Mouse (Mus musculus): ENCODE measurements at regions not wholly inside any gene's neighbourhood (a gene's known extent, or its start where the extent isn't known, plus 50 kb on each side); places are given as distances from the start of the nearest gene placed in this dataset.

DNA sequence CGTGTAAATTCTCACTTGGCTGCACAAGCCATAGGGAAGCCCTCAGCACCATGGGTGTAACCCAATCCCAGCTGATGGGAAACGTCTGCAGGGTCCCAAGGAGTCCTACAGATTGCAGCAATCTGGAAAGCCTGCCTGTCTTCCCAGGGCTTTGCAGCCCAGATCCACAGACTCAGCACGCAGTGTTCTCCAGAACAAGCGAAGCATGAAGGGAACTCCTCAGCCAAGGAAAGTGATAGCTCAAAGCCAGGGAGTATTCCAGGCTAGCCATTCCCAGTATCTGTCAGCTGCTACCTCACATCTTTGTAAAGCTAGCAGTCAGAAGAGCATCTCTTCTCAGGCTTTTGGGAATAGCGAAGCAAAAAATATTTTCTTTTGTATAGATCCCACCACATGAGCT lies 368.5 kb downstream of the Tns1 start:
- Histone ChIP-seq H3K9me3 (replicated peaks) (no peaks in the 10 kb centered on the region), H3K4me2 (no peak overlapping the region), H3K36me3 (no peaks in the 10 kb centered on the region), H3K27ac (no peak overlapping the region), H3K9ac (no peak overlapping the region), H3K4me3 (no peak overlapping the region), H3K4me1 (no peaks in the 10 kb centered on the region), H3K27me3 (replicated peaks) (no peaks in the 10 kb centered on the region)
- 59% methylated on average over 5 of the region's 5 CpGs for WGBS (ENCODE audit: insufficient replicate concordance)
- no peak for ATAC-seq

- no peak overlapping the region for H3K27ac ChIP-seq
- ATAC-seq: no peak
- H3K36me3 ChIP-seq: no peaks in the 10 kb centered on the region
- H3K4me3 ChIP-seq: no peak overlapping the region
- 52% methylated on average over 2 of the region's 2 CpGs for WGBS (ENCODE audit: insufficient replicate concordance)
- no peaks in the 10 kb centered on the region for H3K27me3 ChIP-seq (replicated peaks)
- no peak overlapping the region for H3K4me2 ChIP-seq
- H3K4me1 ChIP-seq: no peaks in the 10 kb centered on the region
- no peaks in the 10 kb centered on the region for H3K9me3 ChIP-seq (replicated peaks)
- no peak overlapping the region for H3K9ac ChIP-seq
Observed at GRCm38 (mm10) chr1:73754928-73755327, 369.3 kb downstream of the Tns1 start.

DNA sequence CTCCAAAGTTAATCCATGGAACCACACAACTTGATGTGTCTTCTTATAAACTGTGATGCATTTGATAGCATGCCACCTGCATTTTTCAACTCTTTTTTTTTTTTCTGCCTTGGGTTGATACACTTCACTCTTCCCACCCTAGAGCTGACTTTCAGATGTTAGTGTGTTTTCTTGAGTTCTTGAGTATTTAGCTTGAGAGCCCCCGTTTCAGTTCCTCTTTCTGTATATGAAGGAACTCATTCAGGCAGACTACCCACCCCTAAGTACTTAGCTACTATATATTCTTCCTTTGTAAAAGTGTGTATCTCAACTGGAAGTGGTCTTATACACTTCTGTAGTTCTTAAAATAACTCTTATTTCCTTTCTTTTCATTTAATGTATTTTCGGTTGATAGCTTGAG lies 371.1 kb downstream of the Tns1 start:
- 49% methylated on average over 2 of the region's 2 CpGs for WGBS (ENCODE audit: insufficient replicate concordance)
- no peak for ATAC-seq

DNA sequence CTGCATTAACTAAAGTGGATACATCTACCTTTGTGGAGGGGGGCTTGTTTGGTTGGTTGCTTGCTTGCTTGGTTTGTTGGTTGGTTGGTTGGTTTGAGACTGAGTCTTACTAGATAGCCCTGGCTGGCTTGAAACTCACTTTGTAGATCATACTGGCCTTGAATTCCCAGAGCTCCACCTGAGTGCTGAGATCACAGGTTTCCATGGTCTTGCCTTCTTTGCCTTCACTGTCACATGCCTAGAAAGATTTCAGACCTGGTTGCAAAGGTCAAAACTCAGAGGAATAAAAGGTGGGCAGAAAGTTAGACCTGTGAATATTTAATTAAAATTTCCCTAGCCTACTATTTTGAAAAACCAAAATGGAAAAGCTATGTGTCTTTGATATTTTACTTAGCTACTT lies 375.5 kb downstream of the Tns1 start:
- Histone ChIP-seq H3K9me3 (replicated peaks) (no peaks in the 10 kb centered on the region), H3K27me3 (replicated peaks) (no peaks in the 10 kb centered on the region), H3K4me1 (no peaks in the 10 kb centered on the region), H3K4me2 (no peak overlapping the region), H3K4me3 (no peak overlapping the region), H3K9ac (no peak overlapping the region), H3K27ac (no peak overlapping the region), H3K36me3 (no peaks in the 10 kb centered on the region)
- ATAC-seq: no peak

More for the DNA sequence above, 371.1 kb downstream of the Tns1 start:
- H3K4me1 ChIP-seq: no peaks in the 10 kb centered on the region
- H3K9ac ChIP-seq: no peak overlapping the region
- no peak overlapping the region for H3K4me2 ChIP-seq
- no peak overlapping the region for H3K4me3 ChIP-seq
- no peaks in the 10 kb centered on the region for H3K9me3 ChIP-seq (replicated peaks)
- H3K36me3 ChIP-seq: no peaks in the 10 kb centered on the region
- no peak overlapping the region for H3K27ac ChIP-seq
- no peaks in the 10 kb centered on the region for H3K27me3 ChIP-seq (replicated peaks)

GRCm38 (mm10) chr1:73744555-73745234 lies 379.6 kb downstream of the Tns1 start:
- Histone ChIP-seq H3K9ac (no peak overlapping the region), H3K4me2 (no peak overlapping the region), H3K27ac (no peak overlapping the region), H3K4me1 (no peaks in the 10 kb centered on the region), H3K9me3 (replicated peaks) (no peaks in the 10 kb centered on the region), H3K27me3 (replicated peaks) (no peaks in the 10 kb centered on the region), H3K36me3 (no peaks in the 10 kb centered on the region), H3K4me3 (no peak overlapping the region)
- ATAC-seq: no peak
- 63% methylated on average over 4 of the region's 4 CpGs for WGBS (ENCODE audit: insufficient replicate concordance)

- Histone ChIP-seq H3K4me1 (no peaks in the 10 kb centered on the region), H3K9me3 (replicated peaks) (no peaks in the 10 kb centered on the region), H3K9ac (no peak overlapping the region), H3K4me2 (no peak overlapping the region), H3K36me3 (no peaks in the 10 kb centered on the region), H3K27me3 (replicated peaks) (no peaks in the 10 kb centered on the region), H3K4me3 (no peak overlapping the region), H3K27ac (no peak overlapping the region)
- WGBS (ENCODE audit: insufficient replicate concordance): 26% methylated on average over 6 of the region's 6 CpGs
- no peak for ATAC-seq
Observed at GRCm38 (mm10) chr1:73743737-73744554, 380.3 kb downstream of the Tns1 start.

- no peaks in the 10 kb centered on the region for H3K4me1 ChIP-seq
Observed at GRCm38 (mm10) chr1:73737083-73737482, 387.2 kb downstream of the Tns1 start.

GRCm38 (mm10) chr1:73728377-73728776 lies 395.9 kb downstream of the Tns1 start:
- H3K4me1 ChIP-seq: no peaks in the 10 kb centered on the region
- WGBS (ENCODE audit: insufficient replicate concordance): 60% methylated on average over 1 of the region's 1 CpGs
- H3K9me3 ChIP-seq (replicated peaks): no peaks in the 10 kb centered on the region
- no peak overlapping the region for H3K27ac ChIP-seq
- no peaks in the 10 kb centered on the region for H3K36me3 ChIP-seq
- H3K4me3 ChIP-seq: no peak overlapping the region
- no peak overlapping the region for H3K4me2 ChIP-seq
- H3K9ac ChIP-seq: no peak overlapping the region
- no peak for ATAC-seq
- H3K27me3 ChIP-seq (replicated peaks): no peaks in the 10 kb centered on the region

More at GRCm38 (mm10) chr1:73737083-73737482, 387.2 kb downstream of the Tns1 start:
- Histone ChIP-seq H3K9me3 (replicated peaks) (no peaks in the 10 kb centered on the region), H3K27ac (no peak overlapping the region), H3K27me3 (replicated peaks) (no peaks in the 10 kb centered on the region), H3K4me3 (no peak overlapping the region), H3K36me3 (no peaks in the 10 kb centered on the region), H3K9ac (no peak overlapping the region), H3K4me2 (no peak overlapping the region)
- no peak for ATAC-seq

DNA sequence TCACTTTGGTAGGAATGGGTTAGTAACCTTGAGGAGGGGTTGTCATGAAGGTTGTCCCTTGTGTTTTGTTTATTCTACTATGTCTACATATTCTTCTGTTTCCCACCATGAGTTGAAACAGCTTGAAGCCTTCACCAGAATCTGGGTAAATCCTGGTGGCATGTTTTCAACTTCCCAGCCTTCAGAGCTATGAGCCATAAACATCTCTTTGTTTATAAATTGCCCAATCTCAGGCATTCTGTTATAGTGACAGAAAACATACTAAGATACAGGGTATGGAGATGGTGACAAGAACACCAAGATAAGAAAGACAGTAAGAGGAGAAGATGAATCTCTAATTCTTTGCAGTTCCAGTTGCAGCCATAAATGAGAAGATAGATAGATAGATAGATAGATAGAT lies 396.5 kb downstream of the Tns1 start:
- Histone ChIP-seq H3K9me3 (replicated peaks) (no peaks in the 10 kb centered on the region), H3K9ac (no peak overlapping the region), H3K27me3 (replicated peaks) (no peaks in the 10 kb centered on the region), H3K4me1 (no peaks in the 10 kb centered on the region), H3K4me3 (no peak overlapping the region), H3K4me2 (no peak overlapping the region), H3K36me3 (no peaks in the 10 kb centered on the region), H3K27ac (no peak overlapping the region)
- no peak for ATAC-seq

- Histone ChIP-seq H3K36me3 (no peaks in the 10 kb centered on the region), H3K27ac (no peak overlapping the region), H3K27me3 (replicated peaks) (no peaks in the 10 kb centered on the region), H3K4me3 (no peak overlapping the region), H3K9ac (no peak overlapping the region), H3K4me1 (no peaks in the 10 kb centered on the region), H3K9me3 (replicated peaks) (no peaks in the 10 kb centered on the region), H3K4me2 (no peak overlapping the region)
- 75% methylated on average over 2 of the region's 2 CpGs for WGBS (ENCODE audit: insufficient replicate concordance)
- ATAC-seq: no peak
Observed at GRCm38 (mm10) chr1:73726658-73727057, 397.6 kb downstream of the Tns1 start.

DNA sequence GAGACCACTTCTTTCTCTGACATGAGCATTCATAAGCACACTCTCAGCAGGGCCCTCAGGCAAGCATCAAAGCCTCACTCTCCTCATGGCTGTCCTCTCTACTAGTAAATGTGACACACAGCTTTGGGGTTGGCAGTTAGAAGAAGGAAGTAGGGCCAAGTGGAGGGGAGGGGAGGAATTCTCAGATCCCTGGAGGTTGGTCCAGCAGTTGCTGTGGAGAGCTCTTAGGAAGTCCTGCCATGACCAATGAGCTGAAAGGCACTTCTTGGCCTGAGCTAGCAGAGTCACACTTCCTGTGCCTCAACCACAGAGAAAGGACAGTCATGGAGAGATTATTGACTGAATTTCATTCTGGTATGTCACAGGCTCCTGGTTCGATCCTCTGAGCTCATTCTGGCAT lies 398.8 kb downstream of the Tns1 start:
- Histone ChIP-seq H3K4me3 (no peak overlapping the region), H3K27me3 (replicated peaks) (no peaks in the 10 kb centered on the region)
- ATAC-seq: no peak

GRCm38 (mm10) chr1:73724551-73724950 lies 399.7 kb downstream of the Tns1 start:
- Histone ChIP-seq H3K4me1 (no peaks in the 10 kb centered on the region), H3K4me2 (no peak overlapping the region), H3K9me3 (replicated peaks) (no peaks in the 10 kb centered on the region), H3K27me3 (replicated peaks) (no peaks in the 10 kb centered on the region), H3K27ac (no peak overlapping the region), H3K9ac (no peak overlapping the region), H3K4me3 (no peak overlapping the region), H3K36me3 (no peaks in the 10 kb centered on the region)
- ATAC-seq: no peak
- WGBS (ENCODE audit: insufficient replicate concordance): 59% methylated on average over 2 of the region's 2 CpGs

More for the DNA sequence above, 398.8 kb downstream of the Tns1 start:
- no peak overlapping the region for H3K27ac ChIP-seq
- no peak overlapping the region for H3K9ac ChIP-seq
- WGBS (ENCODE audit: insufficient replicate concordance): 47% methylated on average over 1 of the region's 1 CpGs
- H3K36me3 ChIP-seq: no peaks in the 10 kb centered on the region
- no peak overlapping the region for H3K4me2 ChIP-seq
- H3K4me1 ChIP-seq: no peaks in the 10 kb centered on the region
- no peaks in the 10 kb centered on the region for H3K9me3 ChIP-seq (replicated peaks)
